Mouse (Mus musculus): ENCODE measurements around the gene Dazap1. TPM values are rescaled to one million over a fixed set of nuclear protein-coding genes. Genes with fewer than 3 reads are reported as not detected.

Dazap1 gene
- polyA plus RNA-seq, 1 experiment from 2014 or later = 58.0 TPM

DNA sequence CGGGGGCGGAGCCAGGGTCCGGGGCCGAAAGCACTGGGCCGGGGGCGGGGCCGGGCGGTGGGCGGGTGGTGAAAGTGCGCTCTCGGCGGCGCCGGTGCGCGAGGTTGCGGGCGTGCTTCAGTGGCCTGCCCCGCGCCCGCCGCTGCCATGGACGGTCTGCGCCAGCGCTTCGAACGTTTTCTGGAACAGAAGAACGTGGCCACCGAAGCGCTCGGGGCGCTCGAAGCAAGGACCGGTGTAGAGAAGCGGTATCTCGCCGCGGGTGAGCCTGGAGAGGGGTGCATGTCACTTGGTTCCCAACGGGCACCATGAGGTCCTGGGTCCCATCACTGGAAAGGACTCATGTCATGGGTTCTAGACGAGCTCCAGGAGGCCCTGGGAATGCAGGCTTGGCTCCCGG lies 68.8 kb downstream of the Dazap1 start:
- 3% methylated on average over 40 of the region's 41 CpGs for WGBS
- no peak for DNase-seq (ENCODE audit: low spot score)
- peak overlapping the region; percentile 75 for H3K27ac ChIP-seq
- peaks cover 39% of the 10 kb centered on the region for H3K4me1 ChIP-seq
- no peaks in the 10 kb centered on the region for H3K36me3 ChIP-seq
- no peaks in the 10 kb centered on the region for H3K9me3 ChIP-seq
- peak overlapping the region; percentile 67 for H3K4me3 ChIP-seq
- H3K27me3 ChIP-seq (ENCODE audit: insufficient read depth, poor library complexity, severe bottlenecking) = peaks cover 88% of the 10 kb centered on the region

DNA sequence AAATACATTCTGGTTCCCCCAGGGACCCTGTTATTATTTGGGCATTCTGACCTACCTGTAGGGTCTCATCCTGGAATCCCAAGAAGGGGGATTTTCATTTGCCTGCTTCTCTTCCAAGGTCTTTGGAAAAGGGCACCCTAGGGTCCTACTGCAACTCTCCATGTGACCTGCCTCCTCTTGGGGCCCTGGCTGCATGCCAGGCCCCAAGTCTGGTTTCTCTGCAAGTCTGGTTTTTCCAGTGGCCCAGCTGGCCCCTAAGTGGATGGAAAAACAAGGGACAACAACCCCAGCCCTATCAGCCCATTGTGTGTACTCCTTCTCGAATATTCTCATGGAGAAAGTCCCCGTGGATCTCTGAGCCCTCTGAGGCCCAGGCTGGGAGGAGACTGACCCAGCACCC lies 69.6 kb downstream of the Dazap1 start:
- no peaks in the 10 kb centered on the region for H3K36me3 ChIP-seq
- no peaks in the 10 kb centered on the region for H3K9me3 ChIP-seq
- H3K4me1 ChIP-seq = peaks cover 36% of the 10 kb centered on the region
- H3K4me3 ChIP-seq = peak overlapping the region; percentile 67
- DNase-seq (ENCODE audit: low spot score) = no peak
- no peak overlapping the region for H3K27ac ChIP-seq
- peaks cover 88% of the 10 kb centered on the region for H3K27me3 ChIP-seq (ENCODE audit: insufficient read depth, poor library complexity, severe bottlenecking)
- WGBS = 70% methylated on average over 2 of the region's 2 CpGs

DNA sequence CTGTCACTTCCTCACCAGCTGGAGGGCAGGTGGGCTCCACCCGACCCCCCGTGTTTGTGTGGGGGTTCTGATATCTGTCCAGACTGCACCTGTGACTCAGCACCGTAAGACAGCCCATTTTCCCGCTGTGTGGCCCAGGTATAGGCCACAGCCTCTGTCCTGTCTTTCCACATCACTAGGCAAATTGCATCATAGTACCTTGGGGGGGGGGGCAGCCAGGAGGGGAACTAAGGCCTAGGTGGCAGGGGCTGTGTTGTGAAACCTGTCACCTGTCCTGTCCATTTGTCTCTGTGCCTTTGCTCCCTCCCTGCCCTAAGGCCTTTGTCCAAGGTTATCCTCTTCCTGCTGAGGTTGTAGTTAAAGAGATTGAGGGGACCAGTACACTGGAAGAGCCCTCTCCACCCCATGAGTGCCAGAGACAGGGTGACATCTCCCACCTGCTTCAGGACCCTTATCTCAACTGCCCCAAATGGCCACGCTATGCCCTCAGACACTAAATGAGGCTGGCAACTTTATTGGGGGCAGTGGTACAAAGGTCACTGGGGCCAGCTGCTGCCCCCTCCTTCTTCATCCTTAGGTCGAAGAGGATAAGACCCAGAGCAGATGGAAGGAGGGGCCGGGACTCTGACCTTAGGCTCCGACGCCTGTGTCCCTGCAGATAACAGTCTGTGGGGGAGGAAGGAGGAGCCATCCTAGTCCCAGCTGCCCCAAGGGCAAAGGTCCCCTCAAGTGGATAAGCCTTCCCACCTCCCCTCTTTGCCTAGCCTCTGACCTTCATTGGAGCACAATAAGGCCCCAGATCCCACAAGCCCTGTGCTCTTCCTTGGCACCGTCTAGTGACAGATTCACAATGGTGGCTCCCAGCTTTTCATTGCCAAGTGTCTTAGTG lies 70.6 kb downstream of the Dazap1 start:
- 46% methylated on average over 10 of the region's 10 CpGs for WGBS
- H3K4me3 ChIP-seq = no peak overlapping the region; the same call in 1 of the 2 replicates
- no peaks in the 10 kb centered on the region for H3K36me3 ChIP-seq
- peaks cover 36% of the 10 kb centered on the region for H3K4me1 ChIP-seq
- no peaks in the 10 kb centered on the region for H3K9me3 ChIP-seq
- DNase-seq (ENCODE audit: low spot score) = peak; percentile 92
- H3K27ac ChIP-seq = peak overlapping the region; percentile 59
- H3K27me3 ChIP-seq (ENCODE audit: insufficient read depth, poor library complexity, severe bottlenecking) = peaks cover 88% of the 10 kb centered on the region

DNA sequence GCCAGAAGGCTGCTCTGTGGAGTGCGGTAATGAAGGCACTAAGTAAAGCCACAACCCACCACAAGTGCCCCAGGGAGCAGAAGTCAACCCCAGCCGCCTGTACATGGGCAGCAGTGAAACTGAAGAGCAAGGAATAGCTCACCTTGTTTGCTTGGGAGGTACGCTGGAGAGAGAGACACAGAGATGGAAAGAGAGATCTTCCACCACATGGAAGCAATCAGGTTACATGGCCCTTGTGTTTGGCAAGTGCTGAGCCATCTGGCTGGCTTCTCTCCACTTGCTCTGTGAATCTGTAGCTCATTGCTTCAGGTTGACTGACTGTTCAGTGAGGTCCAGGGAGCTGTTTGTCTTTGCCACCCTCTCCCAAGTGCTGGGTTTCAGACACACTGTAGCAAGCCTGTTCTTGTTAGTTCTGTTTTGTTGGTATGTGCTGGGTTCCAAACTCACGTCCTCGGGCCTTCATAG lies 71.3 kb downstream of the Dazap1 start:
- H3K27me3 ChIP-seq (ENCODE audit: insufficient read depth, poor library complexity, severe bottlenecking) = peaks cover 84% of the 10 kb centered on the region
- peaks cover 36% of the 10 kb centered on the region for H3K4me1 ChIP-seq
- H3K9me3 ChIP-seq = no peaks in the 10 kb centered on the region
- no peak overlapping the region for H3K4me3 ChIP-seq
- peak overlapping the region; percentile 59 for H3K27ac ChIP-seq
- DNase-seq (ENCODE audit: low spot score) = no peak
- WGBS = 77% methylated on average over 5 of the region's 5 CpGs
- H3K36me3 ChIP-seq = no peaks in the 10 kb centered on the region

DNA sequence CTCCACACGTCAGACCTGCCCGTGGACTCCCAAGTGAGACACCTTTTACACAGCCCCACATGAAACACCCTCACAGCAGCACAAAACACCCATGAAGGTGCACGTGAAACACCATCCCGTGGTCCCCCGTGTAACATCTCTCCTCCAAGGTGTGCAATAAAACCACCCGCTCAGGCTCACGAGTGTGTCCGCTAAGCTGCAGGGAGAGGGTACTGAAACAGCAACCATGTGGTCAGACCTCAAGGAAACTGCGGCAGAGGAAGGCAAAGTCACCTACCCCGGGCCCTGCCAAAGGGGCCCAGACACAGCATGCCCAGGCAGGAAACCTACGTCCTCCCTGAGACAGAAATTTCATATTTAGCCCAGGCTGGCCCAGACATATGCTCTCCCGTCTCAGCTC lies 75.0 kb downstream of the Dazap1 start:
- WGBS = 84% methylated on average over 12 of the region's 12 CpGs
- Histone ChIP-seq H3K4me3 (no peak overlapping the region), H3K9me3 (no peaks in the 10 kb centered on the region), H3K27me3 (ENCODE audit: insufficient read depth, poor library complexity, severe bottlenecking) (peaks cover 86% of the 10 kb centered on the region), H3K4me1 (peaks cover 24% of the 10 kb centered on the region), H3K27ac (no peak overlapping the region), H3K36me3 (no peaks in the 10 kb centered on the region)
- DNase-seq (ENCODE audit: low spot score) = no peak

Small RNA genes lying within 50 kb of the gene (microRNA-seq; reads per million reads assigned to microRNA genes)
- 0.76 reads per million for gene Mir6911

Other genes with a start within 250 kb of the Dazap1 start
- gene Arhgap45, start 244.8 kb upstream of the Dazap1 start, polyA plus RNA-seq (2016; fragmentation: Nextera tagmentation; extraction: Ambion mirVana) = 12.0 and 16.7 TPM in 2 replicates
- 181 and 233 TPM in 2 replicates for gene Polr2e, start 221.7 kb upstream of the Dazap1 start, polyA plus RNA-seq (2016; fragmentation: Nextera tagmentation; extraction: Ambion mirVana)
- gene Gpx4, start 214.3 kb upstream of the Dazap1 start, polyA plus RNA-seq (2016; fragmentation: Nextera tagmentation; extraction: Ambion mirVana) = 767 and 797 TPM in 2 replicates
- gene Sbno2, start 155.9 kb upstream of the Dazap1 start, polyA plus RNA-seq (2016; fragmentation: Nextera tagmentation; extraction: Ambion mirVana) = 14.8 and 15.6 TPM in 2 replicates
- gene Stk11, start 145.7 kb upstream of the Dazap1 start, polyA plus RNA-seq (2016; fragmentation: Nextera tagmentation; extraction: Ambion mirVana) = 12.4 and 17.8 TPM in 2 replicates
- gene Atp5d, start 122.9 kb upstream of the Dazap1 start, polyA plus RNA-seq (2016; fragmentation: Nextera tagmentation; extraction: Ambion mirVana) = 689 and 872 TPM in 2 replicates
- 2.0 and 4.0 TPM in 2 replicates for gene Cbarp, start 120.7 kb upstream of the Dazap1 start, polyA plus RNA-seq (2016; fragmentation: Nextera tagmentation; extraction: Ambion mirVana)
- 16.1 and 24.4 TPM in 2 replicates for gene Midn, start 113.2 kb upstream of the Dazap1 start, polyA plus RNA-seq (2016; fragmentation: Nextera tagmentation; extraction: Ambion mirVana)
- 85.7 and 98.0 TPM in 2 replicates for gene Cirbp, start 95.5 kb upstream of the Dazap1 start, polyA plus RNA-seq (2016; fragmentation: Nextera tagmentation; extraction: Ambion mirVana)
- gene 1600002K03Rik, start 88.5 kb upstream of the Dazap1 start, polyA plus RNA-seq (2016; fragmentation: Nextera tagmentation; extraction: Ambion mirVana) = 11.7 and 13.9 TPM in 2 replicates
- gene Efna2, start 82.0 kb upstream of the Dazap1 start, polyA plus RNA-seq (2016; fragmentation: Nextera tagmentation; extraction: Ambion mirVana) = 14.9 and 20.6 TPM in 2 replicates
- gene Mum1, start 35.1 kb upstream of the Dazap1 start, polyA plus RNA-seq (2016; fragmentation: Nextera tagmentation; extraction: Ambion mirVana) = 56.4 and 76.5 TPM in 2 replicates
- 432 and 538 TPM in 2 replicates for gene Ndufs7, start 12.4 kb upstream of the Dazap1 start, polyA plus RNA-seq (2016; fragmentation: Nextera tagmentation; extraction: Ambion mirVana)
- gene Gamt, start 474 bp upstream of the Dazap1 start, polyA plus RNA-seq (2016; fragmentation: Nextera tagmentation; extraction: Ambion mirVana) = 61.2 and 72.0 TPM in 2 replicates
- 774 and 882 TPM in 2 replicates for gene Rps15, start 31.0 kb downstream of the Dazap1 start, polyA plus RNA-seq (2016; fragmentation: Nextera tagmentation; extraction: Ambion mirVana)
- gene Apc2, start 34.5 kb downstream of the Dazap1 start, polyA plus RNA-seq (2016; fragmentation: Nextera tagmentation; extraction: Ambion mirVana) = 0.74 and 0.78 TPM in 2 replicates
- 41.3 and 46.8 TPM in 2 replicates for gene 2310011J03Rik, start 59.1 kb downstream of the Dazap1 start, polyA plus RNA-seq (2016; fragmentation: Nextera tagmentation; extraction: Ambion mirVana)
- 1.6 and 4.0 TPM in 2 replicates for gene Pcsk4, start 68.0 kb downstream of the Dazap1 start, polyA plus RNA-seq (2016; fragmentation: Nextera tagmentation; extraction: Ambion mirVana)
- gene Reep6, start 68.5 kb downstream of the Dazap1 start, polyA plus RNA-seq (2016; fragmentation: Nextera tagmentation; extraction: Ambion mirVana) = 7.1 and 18.3 TPM in 2 replicates
- 1.3 and 1.9 TPM in 2 replicates for gene Adamtsl5, start 86.9 kb downstream of the Dazap1 start, polyA plus RNA-seq (2016; fragmentation: Nextera tagmentation; extraction: Ambion mirVana)
- 0.16 TPM in 1 of 2 replicates, not detected in the other for gene Plk5, start 95.0 kb downstream of the Dazap1 start, polyA plus RNA-seq (2016; fragmentation: Nextera tagmentation; extraction: Ambion mirVana)
- 2.1 and 5.0 TPM in 2 replicates for gene Mex3d, start 126.2 kb downstream of the Dazap1 start, polyA plus RNA-seq (2016; fragmentation: Nextera tagmentation; extraction: Ambion mirVana)
- gene Mbd3, start 138.1 kb downstream of the Dazap1 start, polyA plus RNA-seq (2016; fragmentation: Nextera tagmentation; extraction: Ambion mirVana) = 237 and 315 TPM in 2 replicates
- 973 and 1,195 TPM in 2 replicates for gene Uqcr11, start 145.3 kb downstream of the Dazap1 start, polyA plus RNA-seq (2016; fragmentation: Nextera tagmentation; extraction: Ambion mirVana)
- gene Tcf3, start 172.2 kb downstream of the Dazap1 start, polyA plus RNA-seq (2016; fragmentation: Nextera tagmentation; extraction: Ambion mirVana) = 80.6 and 140 TPM in 2 replicates
- gene Onecut3, start 233.3 kb downstream of the Dazap1 start, polyA plus RNA-seq (2016; fragmentation: Nextera tagmentation; extraction: Ambion mirVana) = 0.44 TPM in 1 of 2 replicates, not detected in the other

All from heart, embryonic 10.5 days (tissue).